Mouse (Mus musculus): ENCODE measurements at regions not wholly inside any gene's neighbourhood (a gene's known extent, or its start where the extent isn't known, plus 50 kb on each side); places are given as distances from the start of the nearest gene placed in this dataset.

DNA sequence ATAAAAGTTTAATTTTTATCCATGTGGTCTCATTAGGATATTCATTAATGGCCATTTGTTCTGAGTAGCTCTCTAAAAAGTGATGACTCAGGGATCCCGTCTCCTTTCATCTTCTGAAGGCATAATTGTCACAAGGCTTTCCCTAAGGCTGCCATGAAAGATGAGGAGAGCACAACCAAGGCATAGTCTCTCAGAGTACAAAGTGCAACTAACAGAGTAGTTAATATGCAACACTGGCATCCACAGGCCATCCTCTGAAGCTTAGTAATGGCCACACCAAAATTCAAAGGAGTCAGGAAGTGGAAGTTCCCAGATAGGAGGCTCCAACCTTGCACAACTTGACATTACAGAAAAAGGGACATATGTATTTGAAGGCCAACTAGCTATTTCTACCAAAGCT lies 97.1 kb upstream of the Bmp4 start:
- ATAC-seq (ENCODE audit: low FRiP score, low read depth), result no peak
- Histone ChIP-seq H3K4me3 (no peak overlapping the region), H3K27ac (replicated peaks) (no peak overlapping the region), H3K27me3 (no peaks in the 10 kb centered on the region), H3K36me3 (no peaks in the 10 kb centered on the region), H3K9me3 (no peaks in the 10 kb centered on the region), H3K4me1 (replicated peaks) (no peaks in the 10 kb centered on the region), H3K4me2 (no peak overlapping the region), H3K9ac (no peak overlapping the region)
- WGBS, result 88% methylated on average over 1 of the region's 1 CpGs

DNA sequence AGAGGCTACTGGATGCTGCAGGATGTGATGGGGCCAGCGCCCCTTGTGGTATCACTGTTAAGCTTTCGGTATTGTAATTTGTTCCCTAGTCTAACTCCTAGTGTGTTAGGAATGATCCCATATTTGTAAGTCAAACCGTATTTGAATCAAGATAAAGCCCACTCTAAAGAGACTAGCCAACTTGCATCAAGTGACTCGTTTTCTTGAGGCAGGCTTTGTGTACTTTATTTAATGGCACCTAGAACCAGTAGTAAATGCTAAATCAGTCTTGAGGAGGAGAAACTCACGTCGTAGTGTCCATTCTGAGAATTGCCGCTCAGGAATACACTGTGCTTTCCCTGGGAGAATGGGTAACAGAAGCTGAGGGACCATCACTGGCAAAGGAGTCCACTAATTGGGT lies 89.9 kb upstream of the Bmp4 start:
- WGBS, result 88% methylated on average over 7 of the region's 7 CpGs

DNA sequence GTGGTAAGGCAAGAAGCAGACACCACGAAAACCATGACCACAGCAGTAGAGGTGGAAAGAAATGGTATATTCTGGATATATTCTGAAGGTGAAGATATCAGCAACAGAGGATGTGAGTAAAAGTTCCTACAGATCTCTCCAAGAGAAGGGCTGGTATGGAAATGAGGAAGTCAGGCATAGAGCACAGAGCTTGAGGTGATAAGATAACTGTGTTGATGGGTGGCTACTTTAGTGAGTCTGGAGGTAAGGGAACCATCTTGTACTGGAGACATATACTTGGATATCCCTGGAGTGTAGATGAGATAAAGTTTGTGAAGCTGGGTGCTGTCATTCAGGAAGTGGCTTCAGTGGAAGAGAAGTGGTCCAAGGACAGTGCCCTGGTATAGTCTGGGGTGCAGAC lies 85.5 kb upstream of the Bmp4 start:
- no peaks in the 10 kb centered on the region for H3K4me1 ChIP-seq (replicated peaks)
- 81% methylated on average over 1 of the region's 1 CpGs for WGBS
- no peak overlapping the region for H3K4me2 ChIP-seq
- H3K4me3 ChIP-seq, result no peak overlapping the region
- H3K27ac ChIP-seq (replicated peaks), result no peak overlapping the region
- ATAC-seq (ENCODE audit: low FRiP score, low read depth), result no peak
- H3K36me3 ChIP-seq, result no peaks in the 10 kb centered on the region
- H3K27me3 ChIP-seq, result no peaks in the 10 kb centered on the region
- no peaks in the 10 kb centered on the region for H3K9me3 ChIP-seq
- H3K9ac ChIP-seq, result no peak overlapping the region

More for the DNA sequence above, 89.9 kb upstream of the Bmp4 start:
- Histone ChIP-seq H3K4me2 (no peak overlapping the region), H3K27ac (replicated peaks) (no peak overlapping the region), H3K9me3 (no peaks in the 10 kb centered on the region), H3K4me1 (replicated peaks) (no peaks in the 10 kb centered on the region), H3K36me3 (no peaks in the 10 kb centered on the region), H3K9ac (no peak overlapping the region), H3K4me3 (no peak overlapping the region), H3K27me3 (no peaks in the 10 kb centered on the region)
- no peak for ATAC-seq (ENCODE audit: low FRiP score, low read depth)

DNA sequence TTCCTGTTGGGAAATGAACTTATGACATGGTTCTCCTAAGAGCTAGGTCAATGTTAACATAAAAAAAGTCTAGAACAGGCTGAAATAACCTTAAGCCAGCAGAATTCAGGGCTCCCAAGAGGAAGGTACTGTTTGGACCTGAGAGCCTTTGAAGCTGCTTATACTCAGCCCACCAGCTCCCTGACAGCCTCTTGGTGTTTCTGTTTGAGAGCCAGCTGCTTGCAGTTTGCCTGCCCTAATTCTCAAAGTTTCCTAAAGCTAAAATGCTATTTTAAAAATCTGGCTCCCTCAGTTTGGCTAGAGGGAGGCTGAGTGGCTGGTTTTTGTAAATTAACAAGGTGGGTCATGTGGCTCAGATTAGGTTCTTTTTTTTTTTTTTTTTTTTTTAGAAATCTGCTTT lies 72.5 kb upstream of the Bmp4 start:
- H3K9me3 ChIP-seq, result no peaks in the 10 kb centered on the region
- no peak overlapping the region for H3K27ac ChIP-seq (replicated peaks)
- no peak for ATAC-seq (ENCODE audit: low FRiP score, low read depth)
- no peak overlapping the region for H3K4me2 ChIP-seq
- H3K9ac ChIP-seq, result no peak overlapping the region
- H3K4me1 ChIP-seq (replicated peaks), result no peaks in the 10 kb centered on the region
- H3K36me3 ChIP-seq, result no peaks in the 10 kb centered on the region
- no peak overlapping the region for H3K4me3 ChIP-seq
- no peaks in the 10 kb centered on the region for H3K27me3 ChIP-seq

DNA sequence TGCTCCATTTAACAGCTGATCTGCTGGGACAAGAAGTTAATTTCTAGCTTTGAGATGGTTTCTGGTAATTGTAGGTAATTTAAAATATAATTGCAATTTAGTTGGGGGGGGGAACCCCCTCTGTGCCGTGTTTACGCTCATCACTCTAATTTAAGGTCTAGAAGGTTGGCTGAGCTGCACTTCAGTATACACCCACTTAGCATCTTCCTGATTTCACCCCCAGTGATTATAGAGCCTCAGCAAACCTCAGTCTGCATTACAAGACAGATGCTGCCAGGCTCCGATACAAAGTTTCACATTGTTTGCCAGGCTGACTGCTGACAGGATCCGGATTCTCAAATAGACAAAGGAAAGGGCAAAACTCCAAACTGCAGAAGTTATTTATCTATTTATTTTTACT lies 71.5 kb upstream of the Bmp4 start:
- no peak for ATAC-seq (ENCODE audit: low FRiP score, low read depth)
- H3K4me2 ChIP-seq, result no peak overlapping the region
- H3K9ac ChIP-seq, result no peak overlapping the region
- H3K4me1 ChIP-seq (replicated peaks), result no peaks in the 10 kb centered on the region
- no peaks in the 10 kb centered on the region for H3K36me3 ChIP-seq
- no peaks in the 10 kb centered on the region for H3K9me3 ChIP-seq
- no peak overlapping the region for H3K27ac ChIP-seq (replicated peaks)
- no peak overlapping the region for H3K4me3 ChIP-seq
- 74% methylated on average over 4 of the region's 4 CpGs for whole genome bisulfite sequencing
- H3K27me3 ChIP-seq, result no peaks in the 10 kb centered on the region

DNA sequence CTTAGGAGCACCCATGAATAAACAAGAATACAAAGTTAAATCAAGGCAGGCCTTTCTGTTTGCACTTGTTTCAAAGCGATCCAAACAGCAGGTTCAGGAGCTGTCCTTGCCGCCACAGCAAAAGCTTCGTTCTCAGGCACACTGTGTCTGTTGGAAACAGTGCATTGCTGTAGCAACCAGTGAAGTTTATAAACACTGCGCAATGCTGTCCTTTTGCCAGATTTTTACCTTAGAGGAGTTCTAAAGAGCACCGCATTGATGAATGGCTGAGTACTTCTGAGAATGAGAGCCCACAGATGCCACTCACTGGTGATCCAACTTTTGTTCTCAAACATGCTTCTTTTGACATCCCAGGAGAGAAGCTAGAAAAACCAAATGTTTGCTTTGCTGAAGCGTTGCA lies 64.0 kb upstream of the Bmp4 start:
- Histone ChIP-seq H3K27ac (replicated peaks) (no peak overlapping the region), H3K9me3 (no peaks in the 10 kb centered on the region), H3K27me3 (no peaks in the 10 kb centered on the region), H3K4me2 (no peak overlapping the region), H3K9ac (no peak overlapping the region), H3K4me1 (replicated peaks) (no peaks in the 10 kb centered on the region), H3K36me3 (no peaks in the 10 kb centered on the region), H3K4me3 (no peak overlapping the region)
- no peak for ATAC-seq (ENCODE audit: low FRiP score, low read depth)
- 69% methylated on average over 6 of the region's 6 CpGs for WGBS

DNA sequence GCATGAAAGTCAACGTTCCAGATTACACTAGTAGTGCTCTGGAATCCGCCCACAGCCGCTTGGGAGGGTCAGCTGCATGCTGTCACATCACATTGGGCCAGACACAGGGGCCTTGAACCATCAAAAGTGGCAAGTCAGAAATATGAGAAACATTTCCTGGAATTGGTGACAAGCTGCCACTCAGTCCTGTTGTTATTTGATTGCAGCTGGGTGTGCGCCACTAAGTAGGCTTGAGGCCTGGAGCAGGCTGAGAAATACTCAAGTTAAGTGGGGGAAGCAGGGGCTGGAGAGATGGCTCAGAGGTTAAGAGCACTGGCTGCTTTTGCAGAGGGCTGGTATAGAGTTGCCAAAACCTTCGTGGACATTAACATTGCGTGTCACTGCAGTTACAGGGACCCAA lies 51.2 kb upstream of the Bmp4 start:
- Histone ChIP-seq H3K4me2 (no peak overlapping the region), H3K4me3 (no peak overlapping the region), H3K27me3 (no peaks in the 10 kb centered on the region), H3K9ac (no peak overlapping the region), H3K36me3 (no peaks in the 10 kb centered on the region), H3K4me1 (replicated peaks) (no peaks in the 10 kb centered on the region), H3K27ac (replicated peaks) (no peak overlapping the region), H3K9me3 (no peaks in the 10 kb centered on the region)
- 96% methylated on average over 6 of the region's 6 CpGs for WGBS
- no peak for ATAC-seq (ENCODE audit: low FRiP score, low read depth)
